12 mouse cellular contexts compared by ENCODE assay signal in genomic region chr9:16398734-16399686, GRCm38 (mm10).
A peak's percentile ranks its signal among the peaks of the same experiment; 100 is the strongest.
DNase-seq lines count a peak whose midpoint lies in the region; ATAC-seq lines count a peak whose summit lies in the region.
"Had no signal": no experiment of that assay in that cellular context is flagged by ENCODE, and none has a peak within 500 bp of the region (broad histone marks: within the 10 kb centered on the region; RNA-seq: fewer than 3 reads in every experiment).

No protein-coding gene starts in this region.

- peak overlapping the region; percentile 46 for H3K27ac ChIP-seq in forebrain, embryonic 13.5 days
- peak overlapping the region; percentile 86 for H3K27ac ChIP-seq in midbrain, embryonic 10.5 days (replicated peaks)
- H3K27ac ChIP-seq: heart, embryonic 13.5 days had no signal

- peak overlapping the region; percentile 9; the same call in 1 of the 2 replicates for H3K4me2 ChIP-seq in forebrain, embryonic 13.5 days
- H3K4me2 ChIP-seq: heart, embryonic 13.5 days had no signal

- no peak overlapping the region for H3K4me3 ChIP-seq in forebrain, embryonic 13.5 days
- peak overlapping the region; percentile 14; the same call in 1 of the 2 replicates for H3K4me3 ChIP-seq in midbrain, embryonic 10.5 days
- H3K4me3 ChIP-seq: heart, embryonic 13.5 days; myocyte had no signal

- peak; percentile 71; the same call in 1 of the 2 replicates for ATAC-seq in forebrain, embryonic 13.5 days
- ATAC-seq in activated CD4-positive, CD25-positive, alpha-beta regulatory T cell, adult 4 months: no peak

- intact Hi-C loops in heart, postnatal 10 days (cut with DNase I): no loop called here

- WGBS in forebrain, embryonic 13.5 days: 21% methylated on average over 6 of the region's 6 CpGs
- 32% methylated on average over 6 of the region's 6 CpGs for WGBS in midbrain, embryonic 10.5 days

- no peaks in the 10 kb centered on the region for H3K27me3 ChIP-seq in forebrain, embryonic 13.5 days
- no peaks in the 10 kb centered on the region for H3K27me3 ChIP-seq in midbrain, embryonic 10.5 days (ENCODE audit: low read depth, poor library complexity, severe bottlenecking)

- peaks cover 36% of the 10 kb centered on the region for H3K4me1 ChIP-seq in forebrain, embryonic 13.5 days
- H3K4me1 ChIP-seq in midbrain, embryonic 10.5 days: peaks cover 82% of the 10 kb centered on the region

- H3K36me3 ChIP-seq in forebrain, embryonic 13.5 days (ENCODE audit: poor library complexity, severe bottlenecking): no peaks in the 10 kb centered on the region
- H3K36me3 ChIP-seq in midbrain, embryonic 10.5 days: 0 out of 2 replicates have a peak, but pooled peaks cover 4% of the 10 kb centered on the region
- H3K36me3 ChIP-seq: heart, embryonic 13.5 days had no signal

- DNase-seq in right cerebral cortex, postnatal 10 days (ENCODE audit: low spot score in 2 of 2): peak; percentile 38 to 52
- DNase-seq in right cerebral cortex, adult 2 months (ENCODE audit: low spot score in 2 of 2): no peak
- DNase-seq in midbrain, embryonic 10.5 days (ENCODE audit: low spot score): peak; percentile 72
- DNase-seq in heart, postnatal 10 days: no peak
- DNase-seq in adrenal gland, adult 18-20 months (ENCODE audit: low spot score in 2 of 2): no peak
- DNase-seq: adrenal gland, adult 8-10 months; kidney, adult 9 months; thymus, postnatal 14 days had no signal

- no peaks in the 10 kb centered on the region for H3K9me3 ChIP-seq in forebrain, embryonic 13.5 days (replicated peaks)
- no peaks in the 10 kb centered on the region for H3K9me3 ChIP-seq in midbrain, embryonic 10.5 days (replicated peaks)
- H3K9me3 ChIP-seq: heart, embryonic 13.5 days had no signal

- H3K9ac ChIP-seq in forebrain, embryonic 13.5 days: no peak overlapping the region
- H3K9ac ChIP-seq: heart, embryonic 13.5 days had no signal

Comparison
In these comparisons a context has a peak if more than half of its experiments do, and no peak if none do; other contexts are left out.
1. DNase-seq: peak in right cerebral cortex, postnatal 10 days (2 of 2) and midbrain, embryonic 10.5 days (single experiment); none in right cerebral cortex, adult 2 months (0 of 2), heart, postnatal 10 days (0 of 2) and adrenal gland, adult 18-20 months (0 of 2).